Mouse (Mus musculus) ES-E14 (cell line): Measurements from ENCODE around the gene Senp3. TPM values are rescaled to one million over a fixed set of nuclear protein-coding genes. Genes with fewer than 3 reads are reported as not detected.

ENCODE experiments used
- DNase-seq: peaks from one replicate; pipeline ENCODE4 v3.0.0-alpha.2; 2013; ENCODE audit warnings: low read depth, low spot score
- H3K27ac ChIP-seq: 2 replicates; pipeline ENCODE4 v1.5.1; 2012; ENCODE audit warnings: low read depth, mild to moderate bottlenecking, low read length, moderate library complexity, mixed read lengths; ENCODE audit not compliant: poor library complexity, insufficient read depth, severe bottlenecking
- H3K36me3 ChIP-seq: 2 replicates; pipeline ENCODE4 v1.6.1; 2012; ENCODE audit warnings: mild to moderate bottlenecking, low read length, moderate library complexity, mixed read lengths; ENCODE audit not compliant: control insufficient read depth, poor library complexity, insufficient read depth, severe bottlenecking
- H3K4me1 ChIP-seq, 2 experiments: fragments of 150-350 bp in 1 of 2; sonication (generic) in 1 of 2; 2 replicates each; pipeline ENCODE4 v1.6.1; 2012; ENCODE audit warnings: low read length in 2 of 2, mild to moderate bottlenecking in 1 of 2, mixed read lengths in 1 of 2; ENCODE audit not compliant: control insufficient read depth in 2 of 2, insufficient read depth in 2 of 2, poor library complexity in 1 of 2
- H3K4me3 ChIP-seq, 2 experiments: fragments of 150-350 bp in 1 of 2; sonication (generic) in 1 of 2; 2 replicates each; pipeline ENCODE4 v1.5.1; 2012; ENCODE audit warnings: low read length in 2 of 2, low read depth in 1 of 2, mild to moderate bottlenecking in 1 of 2, mixed read lengths in 1 of 2; ENCODE audit not compliant: insufficient read depth in 1 of 2, poor library complexity in 1 of 2, severe bottlenecking in 1 of 2
- H3K9ac ChIP-seq: 2 replicates; pipeline ENCODE4 v1.6.1; 2012; ENCODE audit warnings: low read depth, mild to moderate bottlenecking, low read length, mixed read lengths; ENCODE audit not compliant: poor library complexity, insufficient read depth, severe bottlenecking
- H3K9me3 ChIP-seq: fragments of 150-350 bp; sonication (generic); 2 replicates; pipeline ENCODE4 v1.6.1; 2012; ENCODE audit warnings: low read depth, mild to moderate bottlenecking, low read length; ENCODE audit not compliant: control insufficient read depth, insufficient read depth
- CHD2 ChIP-seq: IDR thresholded peaks from 2 replicates; pipeline ENCODE4 v1.6.1; 2014; ENCODE audit warnings: mild to moderate bottlenecking, low read depth, low read length, inconsistent platforms
- HCFC1 ChIP-seq: IDR thresholded peaks from 2 replicates; pipeline ENCODE4 v1.6.1; 2012; ENCODE audit warnings: low read length, inconsistent platforms, borderline replicate concordance; ENCODE audit not compliant: insufficient read depth
- MAFK ChIP-seq: IDR thresholded peaks from 2 replicates; pipeline ENCODE4 v1.6.1; 2014; ENCODE audit warnings: mild to moderate bottlenecking, low read depth, low read length, inconsistent platforms; ENCODE audit not compliant: insufficient read depth
- ZC3H11A ChIP-seq: IDR thresholded peaks from 2 replicates; pipeline ENCODE4 v1.6.1; 2012; ENCODE audit warnings: low read depth, mild to moderate bottlenecking, inconsistent platforms, low read length, borderline replicate concordance
- ZNF384 ChIP-seq: IDR thresholded peaks from 2 replicates; pipeline ENCODE4 v1.6.1; 2012; ENCODE audit warnings: low read depth, low read length, inconsistent platforms
- in situ Hi-C, 2 experiments: fragments of 600-800 bp; cut with MboI; formaldehyde crosslinking; loops; one replicate each; pipeline ENCODE4 v1.15.1; 2025; ENCODE audit warnings: low sequenced_read_pairs in 2 of 2, inconsistent platforms in 1 of 2; ENCODE audit not compliant: unreplicated experiment in 2 of 2
- total RNA-seq: library from RNA; depleted of rRNA; stranded (reverse); fragments of 300-350 nt; gene quantifications from 2 replicates; pipeline ENCODE4 v1.2.3, GENCODE M21; 2012

Senp3 gene
- total RNA-seq, 1 experiment, result 282 TPM

GRCm38 (mm10) chr11:69680136-69680855 lies 1.6 kb downstream of the Senp3 start:
- in situ Hi-C loops, result no loop called here
- Histone ChIP-seq H3K36me3 (peaks cover 32% of the 10 kb centered on the region), H3K4me3 (peak overlapping the region; percentile 93 to 98), H3K9ac (peak overlapping the region; percentile 93), H3K4me1 (peaks cover 2 to 16% of the 10 kb centered on the region in 2 experiments), H3K27ac (peak overlapping the region; percentile 52), H3K9me3 (no peaks in the 10 kb centered on the region)
- no peak for DNase-seq
- TF ChIP-seq ZC3H11A, result no peak
- TF ChIP-seq ZNF384, result no peak
- TF ChIP-seq MAFK, result no peak

- no peak for TF ChIP-seq HCFC1
- TF ChIP-seq ZC3H11A, result no peak
- TF ChIP-seq ZNF384, result no peak
- H3K9me3 ChIP-seq, result no peaks in the 10 kb centered on the region
- peak overlapping the region; percentile 25 to 93; a peak in 2 of 4 replicates for H3K4me3 ChIP-seq
- in situ Hi-C loops, result no loop called here
- H3K36me3 ChIP-seq, result peaks cover 37% of the 10 kb centered on the region
- no peak for DNase-seq
- H3K4me1 ChIP-seq, result peaks cover 2 to 10% of the 10 kb centered on the region in 2 experiments
- H3K9ac ChIP-seq, result peak overlapping the region; percentile 40; the same call in 1 of the 2 replicates
- no peak overlapping the region for H3K27ac ChIP-seq
Observed at GRCm38 (mm10) chr11:69679144-69679543, 2.7 kb downstream of the Senp3 start.

GRCm38 (mm10) chr11:69672211-69672706 lies 9.6 kb downstream of the Senp3 start, which contains the start of gene Eif4a1:
Eif4a1 (minus strand) TSS chr11:69672423.
- Histone ChIP-seq H3K9me3 (no peaks in the 10 kb centered on the region), H3K27ac (peak within 1 kb of the TSS; percentile 97), H3K9ac (peak within 1 kb of the TSS; percentile 99), H3K4me1 (peaks cover 2% of the 10 kb centered on the region in 2 experiments; a peak in 2 of 4 replicates), H3K36me3 (peaks cover 66% of the 10 kb centered on the region), H3K4me3 (peak within 1 kb of the TSS; percentile 80 to 96)
- peak; percentile 93 for TF ChIP-seq CHD2
- TF ChIP-seq ZC3H11A, result no peak
- peak; percentile 65 for TF ChIP-seq HCFC1
- no peak for TF ChIP-seq ZNF384
- TF ChIP-seq MAFK, result no peak
- in situ Hi-C loops, result no loop called here
- DNase-seq, result peak; percentile 100

- H3K36me3 ChIP-seq, result peaks cover 67% of the 10 kb centered on the region
- no peaks in the 10 kb centered on the region for H3K9me3 ChIP-seq
- peak overlapping the region; percentile 80 to 96 for H3K4me3 ChIP-seq
- no peak for TF ChIP-seq MAFK
- TF ChIP-seq CHD2, result no peak
- TF ChIP-seq ZNF384, result no peak
- TF ChIP-seq ZC3H11A, result no peak
- TF ChIP-seq HCFC1, result no peak
- H3K4me1 ChIP-seq, result peaks cover 2% of the 10 kb centered on the region in 2 experiments; a peak in 2 of 4 replicates
- in situ Hi-C loops, result no loop called here
- DNase-seq, result no peak
- H3K9ac ChIP-seq, result peak overlapping the region; percentile 99
- peak overlapping the region; percentile 97 for H3K27ac ChIP-seq
Observed at GRCm38 (mm10) chr11:69671726-69672124, 10.2 kb downstream of the Senp3 start.
